Mouse (Mus musculus): ENCODE results near the gene Aspscr1.

The Aspscr1 gene

GRCm38 (mm10) chr11:120672687-120673593 is at the start of gene Aspscr1:
Gene Aspscr1 (plus strand): TSS chr11:120672973.
- peak; percentile 92 for DNase-seq

GRCm38 (mm10) chr11:120623961-120624679 is 48.7 kb upstream of the Aspscr1 start:
- DNase-seq, result peak; percentile 57 to 69

GRCm38 (mm10) chr11:120624680-120625111 is 48.1 kb upstream of the Aspscr1 start:
- DNase-seq, result peak; percentile 77 to 82

- no peak for DNase-seq
Observed at GRCm38 (mm10) chr11:120625152-120625775, 47.5 kb upstream of the Aspscr1 start, which contains the start of gene Sirt7. Gene Sirt7 (minus strand): TSS chr11:120625240.

GRCm38 (mm10) chr11:120626785-120627467 is 45.8 kb upstream of the Aspscr1 start:
- DNase-seq, result no peak

- DNase-seq, result peak; percentile 56 to 72
Observed at GRCm38 (mm10) chr11:120627468-120628300, 45.1 kb upstream of the Aspscr1 start.

- no peak for DNase-seq
Observed at GRCm38 (mm10) chr11:120628601-120629340, 44.0 kb upstream of the Aspscr1 start.

- peak; percentile 70 to 75 for DNase-seq
Observed at GRCm38 (mm10) chr11:120629341-120629730, 43.4 kb upstream of the Aspscr1 start.

GRCm38 (mm10) chr11:120629911-120630310 is 42.9 kb upstream of the Aspscr1 start:
- DNase-seq, result no peak

- no peak for DNase-seq
Observed at GRCm38 (mm10) chr11:120630401-120630871, 42.3 kb upstream of the Aspscr1 start.

GRCm38 (mm10) chr11:120630881-120631725 is 41.7 kb upstream of the Aspscr1 start:
- no peak for DNase-seq

GRCm38 (mm10) chr11:120631726-120632448 is 40.9 kb upstream of the Aspscr1 start:
- no peak for DNase-seq

GRCm38 (mm10) chr11:120632559-120633519 is 39.9 kb upstream of the Aspscr1 start:
- peak; percentile 50 to 63 for DNase-seq

- DNase-seq, result peak; percentile 79 to 82
Observed at GRCm38 (mm10) chr11:120633520-120634343, 39.0 kb upstream of the Aspscr1 start, which contains the start of gene Mafg. Gene Mafg (minus strand): TSS chr11:120633600.

GRCm38 (mm10) chr11:120634810-120635209 is 38.0 kb upstream of the Aspscr1 start:
- no peak for DNase-seq

- DNase-seq, result no peak
Observed at GRCm38 (mm10) chr11:120641255-120641654, 31.5 kb upstream of the Aspscr1 start.

- DNase-seq, result no peak
Observed at GRCm38 (mm10) chr11:120641869-120642268, 30.9 kb upstream of the Aspscr1 start.
